Mouse (Mus musculus) midbrain, embryonic 12.5 days (tissue): Measurements from ENCODE around the gene Trmo. TPM values are rescaled to one million over a fixed set of nuclear protein-coding genes. Genes with fewer than 3 reads are reported as not detected.

Experiments used
- ATAC-seq: fragments of 200-750 bp; cut with Nextera tagmentation; 2 replicates; pipeline ENCODE4 v1.8.0; 2017; ENCODE audit warnings: low read depth, moderate TSS enrichment, moderate library complexity; ENCODE audit not compliant: low FRiP score
- H3K27ac ChIP-seq: fragments of 300-500 bp; sonication (generic); replicated peaks from 2 replicates; pipeline ENCODE4 v1.5.1; 2016; ENCODE audit warnings: mild to moderate bottlenecking
- H3K27me3 ChIP-seq: fragments of 300-500 bp; sonication (generic); 2 replicates; pipeline ENCODE4 v1.6.1; 2016; ENCODE audit warnings: mild to moderate bottlenecking
- H3K36me3 ChIP-seq: fragments of 300-500 bp; sonication (generic); 2 replicates; pipeline ENCODE4 v1.6.1; 2016
- H3K4me1 ChIP-seq: fragments of 300-500 bp; sonication (generic); 2 replicates; pipeline ENCODE4 v1.6.1; 2016
- H3K4me2 ChIP-seq: fragments of 300-500 bp; sonication (generic); replicated peaks from 2 replicates; pipeline ENCODE4 v1.6.1; 2016; ENCODE audit warnings: mild to moderate bottlenecking, moderate library complexity
- H3K4me3 ChIP-seq: fragments of 300-500 bp; sonication (generic); 2 replicates; pipeline ENCODE4 v1.5.1; 2016; ENCODE audit warnings: mild to moderate bottlenecking
- H3K9ac ChIP-seq: fragments of 300-500 bp; sonication (generic); replicated peaks from 2 replicates; pipeline ENCODE4 v1.6.1; 2016; ENCODE audit warnings: mild to moderate bottlenecking, moderate library complexity
- H3K9me3 ChIP-seq: fragments of 300-500 bp; sonication (generic); 2 replicates; pipeline ENCODE4 v1.6.1; 2016; ENCODE audit warnings: mild to moderate bottlenecking
- WGBS: fragments of 180-500 bp; shearing (Covaris S2); methylation state at CpG from one replicate; pipeline ENCODE4 v1.1.7; 2016; 5-methylcytosine and 5-hydroxymethylcytosine counted together
- polyA plus RNA-seq: library from polyadenylated mRNA; unstranded; fragments of >200 nt; fragmentation: Nextera tagmentation; extraction: Ambion mirVana; gene quantifications from 2 replicates; pipeline ENCODE4 v1.2.1, GENCODE M21; 2016

Trmo gene
- polyA plus RNA-seq, 1 experiment from 2014 or later = 10.0 TPM

- Histone ChIP-seq H3K4me1 (peaks cover 16% of the 10 kb centered on the region), H3K4me3 (no peak overlapping the region), H3K36me3 (no peaks in the 10 kb centered on the region), H3K9me3 (no peaks in the 10 kb centered on the region), H3K27me3 (peaks cover 94% of the 10 kb centered on the region), H3K4me2 (no peak overlapping the region), H3K9ac (no peak overlapping the region), H3K27ac (no peak overlapping the region)
- no peak for ATAC-seq
- WGBS = 24% methylated on average over 6 of the region's 6 CpGs
Observed at GRCm38 (mm10) chr4:46346221-46346620, 43.0 kb downstream of the Trmo start.

GRCm38 (mm10) chr4:46345773-46346100, 43.5 kb downstream of the Trmo start:
- no peak for ATAC-seq
- H3K4me3 ChIP-seq = no peak overlapping the region
- no peak overlapping the region for H3K4me2 ChIP-seq
- H3K27ac ChIP-seq = no peak overlapping the region
- H3K9ac ChIP-seq = no peak overlapping the region
- H3K4me1 ChIP-seq = peaks cover 16% of the 10 kb centered on the region
- 18% methylated on average over 3 of the region's 3 CpGs for WGBS
- H3K36me3 ChIP-seq = no peaks in the 10 kb centered on the region
- H3K9me3 ChIP-seq = no peaks in the 10 kb centered on the region
- H3K27me3 ChIP-seq = peaks cover 94% of the 10 kb centered on the region

- H3K36me3 ChIP-seq = no peaks in the 10 kb centered on the region
- H3K4me3 ChIP-seq = peak overlapping the region; percentile 37; the same call in 1 of the 2 replicates
- H3K27ac ChIP-seq = no peak overlapping the region
- no peak for ATAC-seq
- peak overlapping the region; percentile 45 for H3K4me2 ChIP-seq
- WGBS = 1% methylated on average over 62 of the region's 67 CpGs
- H3K9me3 ChIP-seq = no peaks in the 10 kb centered on the region
- H3K4me1 ChIP-seq = peaks cover 16% of the 10 kb centered on the region
- no peak overlapping the region for H3K9ac ChIP-seq
- peaks cover 94% of the 10 kb centered on the region for H3K27me3 ChIP-seq
Observed at GRCm38 (mm10) chr4:46345056-46345772, 44.0 kb downstream of the Trmo start.

GRCm38 (mm10) chr4:46344288-46344687, 44.9 kb downstream of the Trmo start:
- Histone ChIP-seq H3K9ac (no peak overlapping the region; the same call in 1 of the 2 replicates), H3K4me3 (peak overlapping the region; percentile 37), H3K4me2 (peak overlapping the region; percentile 45), H3K27ac (no peak overlapping the region), H3K9me3 (no peaks in the 10 kb centered on the region), H3K27me3 (peaks cover 94% of the 10 kb centered on the region), H3K4me1 (peaks cover 16% of the 10 kb centered on the region), H3K36me3 (no peaks in the 10 kb centered on the region)
- under 1% methylated on average over 50 of the region's 51 CpGs for WGBS
- no peak for ATAC-seq

GRCm38 (mm10) chr4:46343596-46344260, 45.5 kb downstream of the Trmo start, which contains the start of gene Foxe1:
Gene Foxe1 (plus strand): TSS chr4:46343609.
- ATAC-seq = no peak
- no peaks in the 10 kb centered on the region for H3K36me3 ChIP-seq
- no peaks in the 10 kb centered on the region for H3K9me3 ChIP-seq
- H3K4me2 ChIP-seq = peak within 1 kb of the TSS; percentile 45
- peak within 1 kb of the TSS; percentile 37 for H3K4me3 ChIP-seq
- H3K9ac ChIP-seq = no peak within 1 kb of the TSS; the same call in 1 of the 2 replicates
- peaks cover 16% of the 10 kb centered on the region for H3K4me1 ChIP-seq
- no peak within 1 kb of the TSS for H3K27ac ChIP-seq
- H3K27me3 ChIP-seq = peaks cover 94% of the 10 kb centered on the region
- 2% methylated on average over 65 of the region's 70 CpGs for WGBS

GRCm38 (mm10) chr4:46342711-46343286, 46.4 kb downstream of the Trmo start:
- no peaks in the 10 kb centered on the region for H3K36me3 ChIP-seq
- H3K9me3 ChIP-seq = no peaks in the 10 kb centered on the region
- peak overlapping the region; percentile 12; the same call in 1 of the 2 replicates for H3K4me3 ChIP-seq
- H3K4me1 ChIP-seq = peaks cover 16% of the 10 kb centered on the region
- H3K27ac ChIP-seq = no peak overlapping the region
- no peak for ATAC-seq
- H3K9ac ChIP-seq = no peak overlapping the region
- under 1% methylated on average over 28 of the region's 28 CpGs for WGBS
- peak overlapping the region; percentile 6; the same call in 1 of the 2 replicates for H3K4me2 ChIP-seq
- peaks cover 94% of the 10 kb centered on the region for H3K27me3 ChIP-seq

- 7% methylated on average over 22 of the region's 22 CpGs for WGBS
- no peak for ATAC-seq
- Histone ChIP-seq H3K36me3 (no peaks in the 10 kb centered on the region), H3K27me3 (peaks cover 94% of the 10 kb centered on the region), H3K4me1 (peaks cover 16% of the 10 kb centered on the region), H3K9ac (no peak overlapping the region), H3K27ac (no peak overlapping the region), H3K4me3 (0 out of 2 replicates have a peak overlapping the region, but pooled peaks have one; percentile 12), H3K9me3 (no peaks in the 10 kb centered on the region), H3K4me2 (0 out of 2 replicates have a peak overlapping the region, but pooled peaks have one; percentile 6)
Observed at GRCm38 (mm10) chr4:46341831-46342680, 47.2 kb downstream of the Trmo start.

GRCm38 (mm10) chr4:46339584-46339983, 49.7 kb downstream of the Trmo start:
- H3K27ac ChIP-seq = no peak overlapping the region
- H3K9ac ChIP-seq = no peak overlapping the region
- WGBS = 0% methylated on average over 26 of the region's 26 CpGs

GRCm38 (mm10) chr4:46339026-46339425, 50.2 kb downstream of the Trmo start:
- Histone ChIP-seq H3K4me3 (no peak overlapping the region), H3K27me3 (peaks cover 83% of the 10 kb centered on the region), H3K9me3 (no peaks in the 10 kb centered on the region), H3K36me3 (no peaks in the 10 kb centered on the region), H3K4me2 (no peak overlapping the region), H3K27ac (no peak overlapping the region), H3K9ac (no peak overlapping the region), H3K4me1 (peaks cover 7% of the 10 kb centered on the region)
- ATAC-seq = no peak
- WGBS = 11% methylated on average over 10 of the region's 10 CpGs

More at GRCm38 (mm10) chr4:46339584-46339983, 49.7 kb downstream of the Trmo start:
- H3K4me3 ChIP-seq = no peak overlapping the region
- no peaks in the 10 kb centered on the region for H3K9me3 ChIP-seq
- ATAC-seq = no peak
- no peak overlapping the region for H3K4me2 ChIP-seq
- peaks cover 87% of the 10 kb centered on the region for H3K27me3 ChIP-seq
- H3K4me1 ChIP-seq = peaks cover 13% of the 10 kb centered on the region
- no peaks in the 10 kb centered on the region for H3K36me3 ChIP-seq

- 0% methylated on average over 3 of the region's 3 CpGs for WGBS
- no peaks in the 10 kb centered on the region for H3K9me3 ChIP-seq
- no peaks in the 10 kb centered on the region for H3K36me3 ChIP-seq
- peaks cover 3% of the 10 kb centered on the region; the same call in 1 of the 2 replicates for H3K4me1 ChIP-seq
- no peak overlapping the region for H3K4me3 ChIP-seq
- no peak overlapping the region for H3K9ac ChIP-seq
- H3K27ac ChIP-seq = no peak overlapping the region
- H3K27me3 ChIP-seq = peaks cover 73% of the 10 kb centered on the region
- no peak overlapping the region for H3K4me2 ChIP-seq
- ATAC-seq = no peak
Observed at GRCm38 (mm10) chr4:46337990-46338389, 51.2 kb downstream of the Trmo start.

GRCm38 (mm10) chr4:46335846-46336245, 53.4 kb downstream of the Trmo start:
- Histone ChIP-seq H3K4me1 (no peaks in the 10 kb centered on the region), H3K4me2 (no peak overlapping the region), H3K27ac (no peak overlapping the region), H3K4me3 (no peak overlapping the region), H3K9me3 (no peaks in the 10 kb centered on the region), H3K36me3 (no peaks in the 10 kb centered on the region), H3K27me3 (peaks cover 55% of the 10 kb centered on the region), H3K9ac (no peak overlapping the region)
- ATAC-seq = no peak
- WGBS = 39% methylated on average over 1 of the region's 1 CpGs
